Mouse (Mus musculus): ENCODE results near the gene Birc7.

Birc7 gene

DNA sequence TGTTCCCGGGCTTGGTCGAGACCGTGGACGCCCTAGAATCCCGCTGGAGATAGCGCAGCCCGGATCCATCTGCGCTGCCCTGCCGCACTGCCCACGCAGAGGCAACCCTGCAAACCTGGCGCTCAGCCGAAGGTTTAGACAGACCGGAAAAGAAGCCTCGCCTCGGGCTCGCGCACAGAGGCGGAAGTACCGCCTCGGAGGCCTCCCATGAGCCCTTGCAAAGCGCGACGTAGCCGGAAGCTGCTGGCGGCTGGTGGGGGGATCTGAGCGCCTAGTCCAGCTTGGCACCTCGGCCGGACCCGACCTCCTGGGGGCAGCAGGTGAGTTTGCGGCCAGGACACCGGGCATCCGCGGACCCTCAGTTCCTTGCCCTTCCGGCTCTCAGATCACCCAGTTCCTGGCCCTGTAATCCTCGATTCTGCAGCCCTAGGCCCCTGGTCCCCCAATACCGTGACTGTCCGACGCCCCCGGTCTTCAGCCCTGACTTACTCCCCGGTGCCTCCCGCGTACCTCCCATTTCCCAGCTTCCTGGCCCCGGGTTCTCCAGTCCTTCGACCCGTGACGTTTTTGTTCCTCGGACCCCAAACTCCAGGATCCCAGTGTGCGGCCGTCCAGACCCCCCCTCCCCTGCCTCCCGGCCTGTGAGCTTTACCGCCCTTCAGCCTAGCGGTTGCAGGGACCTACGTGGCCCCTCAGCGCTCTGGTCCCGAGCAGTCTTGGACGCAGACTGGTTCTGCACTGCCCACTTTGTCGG, 38.4 kb downstream of the Birc7 start, which contains the start of gene Arfgap1:
Gene Arfgap1, plus strand, starts transcription at position 216 of the 754 bp plus-strand sequence.
- DNase-seq (ENCODE audit: low spot score), result peak; percentile 85

DNA sequence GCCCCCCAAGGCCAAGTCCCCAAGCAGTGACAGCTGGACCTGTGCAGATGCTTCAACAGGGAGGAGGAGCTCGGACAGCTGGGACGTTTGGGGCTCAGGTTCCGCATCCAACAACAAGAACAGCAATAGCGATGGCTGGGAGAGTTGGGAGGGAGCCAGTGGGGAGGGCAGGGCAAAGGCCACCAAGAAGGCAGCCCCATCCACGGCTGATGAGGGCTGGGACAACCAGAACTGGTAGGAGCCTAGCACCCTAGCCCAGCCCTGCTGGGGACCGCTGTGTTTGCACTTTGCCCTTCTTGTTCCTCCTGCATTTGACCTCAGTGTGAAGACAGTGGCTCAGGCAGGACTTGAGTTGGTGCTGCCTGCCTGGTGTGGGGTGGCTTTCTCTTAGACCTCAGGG, 52.3 kb downstream of the Birc7 start:
- DNase-seq (ENCODE audit: low spot score), result no peak
